Mouse (Mus musculus) testis, adult 2 months (tissue): ENCODE data around the gene Syne1. TPM values are rescaled to one million over a fixed set of nuclear protein-coding genes. Genes with fewer than 3 reads are reported as not detected.

Experiments used
- H3K27ac ChIP-seq: fragments of 200-500 bp; 2 replicates; pipeline ENCODE4 v1.5.1; 2012; ENCODE audit warnings: low read depth, low read length; ENCODE audit not compliant: control insufficient read depth, insufficient read depth
- H3K27me3 ChIP-seq: fragments of 200-500 bp; 2 replicates; pipeline ENCODE4 v1.6.1; 2012; ENCODE audit warnings: mild to moderate bottlenecking, low read length, moderate library complexity; ENCODE audit not compliant: control insufficient read depth, insufficient read depth
- H3K36me3 ChIP-seq: fragments of 200-500 bp; 2 replicates; pipeline ENCODE4 v1.6.1; 2012; ENCODE audit warnings: mild to moderate bottlenecking, low read length; ENCODE audit not compliant: control insufficient read depth, insufficient read depth
- H3K4me1 ChIP-seq: fragments of 200-500 bp; 2 replicates; pipeline ENCODE4 v1.6.1; 2012; ENCODE audit warnings: low read length; ENCODE audit not compliant: control insufficient read depth, insufficient read depth
- H3K4me3 ChIP-seq: fragments of 200-500 bp; 2 replicates; pipeline ENCODE4 v1.5.1; 2012; ENCODE audit warnings: low read depth, mild to moderate bottlenecking, low read length, moderate library complexity, mixed read lengths; ENCODE audit not compliant: control insufficient read depth
- CTCF ChIP-seq: fragments of 200-500 bp; IDR thresholded peaks from 2 replicates; pipeline ENCODE4 v1.5.1; 2012; ENCODE audit warnings: low read depth, mild to moderate bottlenecking, inconsistent platforms, low read length, moderate library complexity; ENCODE audit not compliant: control insufficient read depth, insufficient read depth, insufficient replicate concordance
- POLR2A ChIP-seq: fragments of 200-500 bp; IDR thresholded peaks from 2 replicates; pipeline ENCODE4 v1.6.1; 2012; ENCODE audit warnings: low read depth, mild to moderate bottlenecking, inconsistent platforms, low read length, moderate library complexity; ENCODE audit not compliant: control insufficient read depth
- polyA plus RNA-seq: library from polyadenylated mRNA; depleted of rRNA; stranded (reverse); fragments of >200 nt; gene quantifications from 2 replicates; pipeline ENCODE4 v1.2.3, GENCODE M21; 2012

Gene Syne1
- polyA plus RNA-seq, 1 experiment, result 2.4 TPM

DNA sequence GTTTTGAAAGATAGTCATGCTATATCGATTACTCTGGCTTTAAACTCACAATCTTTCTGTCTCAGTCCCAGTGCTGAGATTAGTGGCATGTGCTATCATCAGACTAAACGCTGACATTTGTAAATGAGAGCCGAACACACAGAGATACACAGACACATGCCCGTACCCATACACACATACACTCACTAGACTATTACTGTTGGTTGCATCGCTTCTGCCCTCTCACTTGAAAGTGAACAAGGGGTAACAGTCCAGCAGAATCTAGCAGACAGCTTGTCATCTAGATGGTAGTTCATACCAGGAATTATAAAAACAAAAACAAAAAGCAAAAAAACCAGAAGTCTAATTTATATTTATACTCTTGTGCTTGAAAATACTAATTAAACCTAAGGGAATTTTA lies 355.0 kb downstream of the Syne1 start:
- Histone ChIP-seq H3K4me3 (no peak overlapping the region), H3K36me3 (no peaks in the 10 kb centered on the region), H3K27me3 (no peaks in the 10 kb centered on the region), H3K27ac (no peak overlapping the region), H3K4me1 (peaks cover 2% of the 10 kb centered on the region; the same call in 1 of the 2 replicates)
- TF ChIP-seq POLR2A (no peak), CTCF (no peak)

DNA sequence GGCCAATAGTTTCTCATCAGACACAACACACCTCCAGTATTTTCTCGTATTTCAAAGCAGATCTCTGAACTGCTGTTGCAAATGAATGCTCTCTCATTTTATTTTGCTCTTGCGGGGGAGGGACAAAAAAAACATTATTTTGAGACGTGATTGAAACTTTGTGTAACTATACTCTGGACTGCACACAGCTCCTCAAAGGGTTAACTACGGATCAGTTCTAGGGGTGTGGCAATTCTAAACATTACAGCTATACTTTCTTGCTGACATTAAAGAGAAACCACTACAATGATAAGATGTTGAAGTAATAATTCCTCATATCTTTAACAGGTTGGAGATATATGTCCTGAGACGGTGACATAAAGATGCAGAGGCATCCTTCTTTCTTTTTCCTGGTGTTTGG lies 356.0 kb downstream of the Syne1 start:
- H3K27ac ChIP-seq, result no peak overlapping the region
- H3K4me3 ChIP-seq, result no peak overlapping the region
- H3K4me1 ChIP-seq, result peaks cover 2% of the 10 kb centered on the region; the same call in 1 of the 2 replicates
- H3K27me3 ChIP-seq, result no peaks in the 10 kb centered on the region
- no peak for TF ChIP-seq POLR2A
- TF ChIP-seq CTCF, result no peak
- H3K36me3 ChIP-seq, result no peaks in the 10 kb centered on the region

DNA sequence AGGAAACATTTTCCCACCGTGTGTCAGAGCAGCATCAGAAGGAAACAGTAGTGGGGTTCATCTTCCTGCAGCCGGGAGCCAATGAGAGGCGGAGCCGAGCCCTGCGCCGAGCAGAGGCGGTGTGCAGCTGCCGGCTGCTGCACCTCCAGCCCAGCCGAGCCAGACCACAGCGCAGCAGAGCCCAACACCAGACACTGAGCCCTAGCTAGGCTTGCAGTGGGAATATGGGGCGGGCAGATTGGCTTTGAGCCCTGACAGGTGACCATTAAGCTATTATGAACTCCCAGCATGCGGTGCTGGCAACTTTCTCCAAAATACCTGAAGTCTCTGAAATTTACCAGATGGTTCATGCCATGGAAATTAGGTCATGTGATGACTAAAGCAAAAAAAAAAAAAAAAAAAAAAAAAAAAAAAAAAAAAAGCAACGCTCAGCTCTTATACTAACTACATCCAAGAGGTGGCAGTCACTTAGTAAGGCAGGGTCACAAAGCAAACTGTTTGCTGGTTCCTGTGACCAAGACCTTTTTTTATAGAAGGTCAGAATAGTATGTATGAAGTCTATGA lies 356.5 kb downstream of the Syne1 start:
- TF ChIP-seq POLR2A, result no peak
- TF ChIP-seq CTCF, result no peak
- H3K27ac ChIP-seq, result no peak overlapping the region
- peaks cover 2% of the 10 kb centered on the region; the same call in 1 of the 2 replicates for H3K4me1 ChIP-seq
- H3K27me3 ChIP-seq, result no peaks in the 10 kb centered on the region
- peak overlapping the region; percentile 27 for H3K4me3 ChIP-seq
- no peaks in the 10 kb centered on the region for H3K36me3 ChIP-seq

DNA sequence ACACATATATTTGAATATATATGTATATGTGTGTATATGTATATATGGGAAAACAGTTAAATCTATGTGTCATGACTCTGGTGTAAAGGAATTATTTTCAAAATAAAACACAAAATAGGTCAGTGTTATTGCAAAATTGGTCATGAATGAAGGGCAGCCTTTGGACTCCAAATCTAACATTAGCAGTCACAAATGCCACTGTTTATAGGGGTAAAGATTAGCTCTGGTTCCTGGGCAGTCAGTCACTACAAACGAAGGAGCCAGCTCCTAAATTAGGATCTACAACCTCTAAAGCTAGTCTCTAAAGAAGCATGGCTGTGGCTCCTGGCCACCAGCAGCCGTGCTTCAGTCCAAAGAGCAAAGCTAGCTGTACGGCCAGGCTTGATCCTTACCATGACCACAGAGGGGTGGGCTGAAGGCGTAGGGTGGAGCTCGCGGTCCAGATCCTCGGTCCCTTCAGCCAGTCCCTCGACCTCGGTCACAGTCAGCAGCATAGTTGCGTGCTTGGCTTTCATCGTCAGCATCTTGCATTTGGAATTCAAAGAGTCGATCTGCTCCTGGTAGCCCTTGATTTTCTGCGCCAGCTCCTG lies 357.1 kb downstream of the Syne1 start:
- TF ChIP-seq POLR2A (no peak), CTCF (no peak)

DNA sequence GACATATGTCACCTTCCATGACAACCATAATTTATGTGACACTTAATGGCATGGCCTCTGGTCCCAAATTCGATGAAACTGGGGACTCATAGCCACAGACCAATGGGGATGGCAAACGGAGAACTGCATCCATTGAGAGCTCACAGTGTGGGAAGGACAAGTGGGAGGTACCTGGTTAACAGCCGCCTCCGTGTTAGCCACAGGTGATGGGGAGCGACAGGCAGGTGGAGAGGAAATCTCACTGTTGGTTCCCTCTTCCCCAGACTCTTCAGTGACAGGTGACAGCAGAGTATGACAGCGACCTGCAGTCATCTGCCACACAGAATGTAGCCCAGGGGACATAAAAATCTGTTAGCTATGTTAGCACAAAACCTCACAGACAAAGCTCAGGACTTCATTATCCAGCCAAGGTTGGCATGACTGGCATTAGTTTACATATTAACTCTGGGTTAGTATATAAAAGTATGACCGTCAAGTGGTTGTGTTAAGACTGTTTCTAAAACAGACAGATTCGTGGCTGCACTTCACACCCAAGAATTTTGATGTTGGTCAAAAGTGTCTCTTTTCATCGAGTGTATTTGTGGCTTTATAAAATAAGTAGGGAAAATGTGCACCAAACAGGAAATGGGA lies 358.3 kb downstream of the Syne1 start:
- H3K4me1 ChIP-seq, result peaks cover 2% of the 10 kb centered on the region; the same call in 1 of the 2 replicates
- H3K27ac ChIP-seq, result no peak overlapping the region
- no peak for TF ChIP-seq CTCF
- no peak for TF ChIP-seq POLR2A
- H3K27me3 ChIP-seq, result no peaks in the 10 kb centered on the region
- no peak overlapping the region for H3K4me3 ChIP-seq
- no peaks in the 10 kb centered on the region for H3K36me3 ChIP-seq

More for the DNA sequence above, 357.1 kb downstream of the Syne1 start:
- no peaks in the 10 kb centered on the region for H3K27me3 ChIP-seq
- H3K4me1 ChIP-seq, result peaks cover 2% of the 10 kb centered on the region; the same call in 1 of the 2 replicates
- H3K27ac ChIP-seq, result no peak overlapping the region
- H3K4me3 ChIP-seq, result peak overlapping the region; percentile 27
- no peaks in the 10 kb centered on the region for H3K36me3 ChIP-seq

DNA sequence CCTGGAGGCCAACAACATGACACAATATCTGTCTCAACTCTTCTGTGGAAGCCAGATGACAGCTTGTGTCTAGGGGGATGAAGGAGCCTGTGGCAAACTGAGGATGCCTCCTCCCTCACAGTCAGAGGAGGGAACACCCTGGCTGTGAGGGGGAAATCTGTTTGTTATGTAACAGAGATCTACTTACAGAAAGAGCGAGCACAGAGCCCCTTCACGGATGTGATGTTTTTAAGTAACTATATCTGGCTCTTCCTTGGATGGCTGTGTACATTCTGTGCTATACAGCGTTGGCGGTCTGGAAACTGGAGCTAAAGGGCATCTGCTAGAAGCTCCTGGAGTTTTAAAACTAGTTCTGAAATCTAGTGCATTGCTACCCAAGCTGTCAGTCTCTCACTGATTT lies 360.5 kb downstream of the Syne1 start:
- peaks cover 2% of the 10 kb centered on the region; the same call in 1 of the 2 replicates for H3K4me1 ChIP-seq
- TF ChIP-seq POLR2A (no peak), CTCF (no peak)
- H3K27ac ChIP-seq, result no peak overlapping the region
- H3K27me3 ChIP-seq, result no peaks in the 10 kb centered on the region
- H3K36me3 ChIP-seq, result no peaks in the 10 kb centered on the region
- no peak overlapping the region for H3K4me3 ChIP-seq

DNA sequence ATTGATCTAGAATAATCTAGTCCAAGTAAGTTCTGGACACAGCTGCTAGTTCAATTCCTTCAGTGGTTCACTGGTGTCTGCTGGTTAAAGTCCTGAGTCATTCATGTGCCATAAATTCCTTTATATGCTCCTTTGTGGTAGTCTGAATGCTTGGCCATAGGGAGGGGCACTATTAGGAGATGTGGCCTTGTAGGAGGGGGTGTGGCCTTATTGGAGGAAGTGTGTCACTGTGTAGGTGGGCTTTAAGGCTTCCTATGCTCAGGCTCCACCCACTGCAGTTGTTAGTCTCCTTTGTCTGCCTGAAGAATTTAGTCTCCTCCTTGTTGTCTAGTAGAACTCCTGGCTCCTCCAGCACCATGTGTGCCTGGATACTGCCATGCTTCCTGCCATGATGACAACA lies 362.4 kb downstream of the Syne1 start:
- Histone ChIP-seq H3K27ac (no peak overlapping the region), H3K4me3 (no peak overlapping the region), H3K27me3 (no peaks in the 10 kb centered on the region), H3K4me1 (no peaks in the 10 kb centered on the region), H3K36me3 (no peaks in the 10 kb centered on the region)
- TF ChIP-seq POLR2A (no peak), CTCF (no peak)
